Mouse (Mus musculus) layer of hippocampus, postnatal 25 days (tissue): ENCODE data around the gene Atp6v1c2. TPM values are rescaled to one million over a fixed set of nuclear protein-coding genes. Genes with fewer than 3 reads are reported as not detected.

ENCODE experiments used
- DNase-seq, 2 experiments: peaks; one replicate each; pipeline ENCODE4 v3.0.0; 2022; ENCODE audit warnings: mixed read lengths in 2 of 2, low spot score in 1 of 2; ENCODE audit errors: extremely low spot score in 1 of 2
- total RNA-seq, 2 experiments: library from RNA; stranded (reverse); gene quantifications; 2 replicates each; pipeline ENCODE4 v1.2.3; 2021

Gene Atp6v1c2
- total RNA-seq: 1 to 10 TPM; 2.3 to 3.1 TPM

GRCm38 (mm10) chr12:17329259-17329658 is at the start of gene Atp6v1c2:
Atp6v1c2 (minus strand) TSS chr12:17329359.
- no peak for DNase-seq

- DNase-seq: no peak
These were observed 47.4 kb upstream of the Atp6v1c2 start for GRCm38 (mm10) chr12:17376521-17376920.

- no peak for DNase-seq
These were observed 46.1 kb upstream of the Atp6v1c2 start for GRCm38 (mm10) chr12:17375243-17375642.

- no peak for DNase-seq
These were observed 44.4 kb upstream of the Atp6v1c2 start for GRCm38 (mm10) chr12:17373470-17373975.

GRCm38 (mm10) chr12:17372696-17373095 is 43.5 kb upstream of the Atp6v1c2 start:
- no peak for DNase-seq

- DNase-seq: no peak
These were observed 42.6 kb upstream of the Atp6v1c2 start for GRCm38 (mm10) chr12:17371589-17372235.

GRCm38 (mm10) chr12:17369551-17370325 is 40.6 kb upstream of the Atp6v1c2 start:
- DNase-seq: no peak

- DNase-seq: no peak
These were observed 40.0 kb upstream of the Atp6v1c2 start for GRCm38 (mm10) chr12:17369111-17369510.

- peak; percentile 45 to 66 for DNase-seq
These were observed 37.8 kb upstream of the Atp6v1c2 start for GRCm38 (mm10) chr12:17366981-17367380.

GRCm38 (mm10) chr12:17362316-17362715 is 33.2 kb upstream of the Atp6v1c2 start:
- no peak for DNase-seq

- DNase-seq: no peak
These were observed 31.5 kb upstream of the Atp6v1c2 start for GRCm38 (mm10) chr12:17360650-17361049.

GRCm38 (mm10) chr12:17360104-17360503 is 30.9 kb upstream of the Atp6v1c2 start:
- DNase-seq: no peak

- peak in 1 of 2 experiments; percentile 48 for DNase-seq
These were observed 29.8 kb upstream of the Atp6v1c2 start for GRCm38 (mm10) chr12:17358981-17359380.

- DNase-seq: no peak
These were observed 28.6 kb upstream of the Atp6v1c2 start for GRCm38 (mm10) chr12:17357795-17358194.

- no peak for DNase-seq
These were observed 27.7 kb upstream of the Atp6v1c2 start for GRCm38 (mm10) chr12:17356853-17357252.

GRCm38 (mm10) chr12:17350106-17350505 is 20.9 kb upstream of the Atp6v1c2 start:
- no peak for DNase-seq

- peak; percentile 88 to 90 for DNase-seq
These were observed 19.2 kb upstream of the Atp6v1c2 start, which contains the start of gene Nol10 for GRCm38 (mm10) chr12:17348048-17349036. Nol10 (plus strand) TSS chr12:17348458.

GRCm38 (mm10) chr12:17347327-17348047 is 18.3 kb upstream of the Atp6v1c2 start:
- peak in 1 of 2 experiments; percentile 10 for DNase-seq

GRCm38 (mm10) chr12:17339114-17339905 is 10.2 kb upstream of the Atp6v1c2 start:
- DNase-seq: no peak
